Mouse (Mus musculus) liver, adult 2 months (tissue): Measurements from ENCODE around the gene Igf1r.

Source experiments
- CTCF ChIP-seq: fragments of 200-500 bp; IDR thresholded peaks from 2 replicates; pipeline ENCODE4 v1.5.1; 2011; ENCODE audit warnings: low read depth, low read length, control low read depth
- POLR2A ChIP-seq: fragments of 200-500 bp; IDR thresholded peaks from 2 replicates; pipeline ENCODE4 v1.6.1; 2011; ENCODE audit warnings: low read length, control low read depth; ENCODE audit not compliant: insufficient read depth; ENCODE audit errors: extremely low read depth

- no peak for TF ChIP-seq POLR2A
- no peak for TF ChIP-seq CTCF
Measured at GRCm38 (mm10) chr7:68241205-68241604, 288.6 kb downstream of the Igf1r start.
